Mouse (Mus musculus): ENCODE measurements at regions not wholly inside any gene's neighbourhood (a gene's known extent, or its start where the extent isn't known, plus 50 kb on each side); places are given as distances from the start of the nearest gene placed in this dataset.

DNA sequence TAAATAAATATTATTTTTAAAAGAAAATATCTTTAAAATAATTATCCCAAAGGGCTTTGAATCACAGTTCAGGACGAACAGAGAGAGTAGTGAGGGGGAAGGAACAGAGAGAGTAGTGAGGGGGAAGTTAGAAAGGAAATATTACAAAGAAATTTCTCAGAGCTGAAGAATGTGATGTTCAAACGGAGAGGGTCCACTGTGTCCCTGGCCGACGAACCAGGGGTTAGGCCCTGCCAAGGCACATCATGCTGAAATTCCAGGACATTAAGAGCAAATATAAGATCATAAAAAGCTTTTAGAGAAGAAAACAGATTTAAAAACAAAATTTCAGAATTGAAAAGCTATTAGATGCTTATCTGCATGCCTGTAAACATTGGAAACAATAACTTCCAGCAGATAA is 61.6 kb downstream of the Skor1 start:
- no peak overlapping the region for H3K4me2 ChIP-seq
- no peak for ATAC-seq (ENCODE audit: insufficient number of reproducible peaks, low FRiP score)

DNA sequence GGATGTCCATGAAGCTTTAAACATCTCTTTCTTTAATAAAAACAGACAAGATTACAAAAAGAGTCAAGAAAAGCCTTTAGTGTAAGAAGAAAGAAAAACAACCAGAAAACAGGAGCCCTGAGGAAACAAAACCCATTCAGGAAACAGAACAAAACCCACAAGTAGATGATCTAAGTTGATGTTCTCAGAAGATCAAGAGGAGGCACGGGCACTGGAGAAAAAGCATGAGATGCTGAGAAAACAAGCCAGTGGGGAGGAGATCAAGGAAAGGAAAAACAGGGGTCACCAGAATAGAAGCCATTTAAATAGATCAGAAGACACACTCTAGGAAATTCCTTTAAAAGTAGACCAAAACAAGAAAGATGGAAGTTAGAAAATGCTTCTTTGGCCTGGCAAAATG is 62.1 kb downstream of the Skor1 start:
- H3K4me3 ChIP-seq, result no peak overlapping the region
- no peak overlapping the region for H3K27ac ChIP-seq (ENCODE audit: poor library complexity, severe bottlenecking)
- no peaks in the 10 kb centered on the region for H3K27me3 ChIP-seq (replicated peaks)
- no peak for ATAC-seq (ENCODE audit: insufficient number of reproducible peaks, low FRiP score)
- no peak overlapping the region for H3K9ac ChIP-seq
- H3K4me1 ChIP-seq (replicated peaks), result peaks cover 20% of the 10 kb centered on the region
- H3K9me3 ChIP-seq (replicated peaks), result no peaks in the 10 kb centered on the region
- WGBS, result 66% methylated on average over 1 of the region's 1 CpGs
- no peak overlapping the region for H3K4me2 ChIP-seq
- H3K36me3 ChIP-seq, result no peaks in the 10 kb centered on the region

More for the DNA sequence above, 61.6 kb downstream of the Skor1 start:
- Histone ChIP-seq H3K4me1 (replicated peaks) (peaks cover 24% of the 10 kb centered on the region), H3K9me3 (replicated peaks) (no peaks in the 10 kb centered on the region), H3K27ac (ENCODE audit: poor library complexity, severe bottlenecking) (no peak overlapping the region), H3K27me3 (replicated peaks) (no peaks in the 10 kb centered on the region), H3K4me3 (no peak overlapping the region), H3K36me3 (no peaks in the 10 kb centered on the region), H3K9ac (no peak overlapping the region)
- 74% methylated on average over 4 of the region's 4 CpGs for WGBS

- no peak for ATAC-seq (ENCODE audit: insufficient number of reproducible peaks, low FRiP score)
- no peak overlapping the region for H3K4me3 ChIP-seq
- H3K9ac ChIP-seq, result no peak overlapping the region
- H3K4me2 ChIP-seq, result no peak overlapping the region
- no peaks in the 10 kb centered on the region for H3K9me3 ChIP-seq (replicated peaks)
- H3K27ac ChIP-seq (ENCODE audit: poor library complexity, severe bottlenecking), result no peak overlapping the region
- no peaks in the 10 kb centered on the region for H3K27me3 ChIP-seq (replicated peaks)
- 0 out of 2 replicates have a peak, but pooled peaks cover 4% of the 10 kb centered on the region for H3K4me1 ChIP-seq (replicated peaks)
- H3K36me3 ChIP-seq, result no peaks in the 10 kb centered on the region
- 81% methylated on average over 7 of the region's 7 CpGs for WGBS
Observed at GRCm38 (mm10) chr9:63082830-63083229, 65.9 kb downstream of the Skor1 start.

DNA sequence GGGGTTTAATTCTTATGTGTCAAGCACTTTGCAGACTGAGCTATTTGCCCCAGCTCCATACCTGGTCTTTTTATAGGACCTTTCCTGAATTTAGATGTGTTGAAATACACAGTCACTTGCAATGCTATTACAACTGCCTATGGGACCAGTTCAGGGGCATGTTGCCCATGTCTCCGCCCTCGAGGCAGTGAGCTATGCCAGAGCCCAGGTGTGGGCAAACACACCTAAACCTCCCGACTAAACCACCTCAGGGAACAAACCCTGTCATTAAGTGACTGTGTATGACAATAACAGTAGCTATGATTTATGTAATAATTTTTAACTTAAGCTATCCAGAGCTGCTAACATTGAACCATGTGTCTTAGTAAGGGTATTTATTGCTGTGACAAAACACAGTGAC is 66.5 kb downstream of the Skor1 start:
- H3K9ac ChIP-seq, result no peak overlapping the region
- 0 out of 2 replicates have a peak, but pooled peaks cover 4% of the 10 kb centered on the region for H3K4me1 ChIP-seq (replicated peaks)
- no peaks in the 10 kb centered on the region for H3K9me3 ChIP-seq (replicated peaks)
- H3K4me3 ChIP-seq, result no peak overlapping the region
- no peaks in the 10 kb centered on the region for H3K36me3 ChIP-seq
- no peak overlapping the region for H3K4me2 ChIP-seq
- WGBS, result 86% methylated on average over 3 of the region's 3 CpGs
- H3K27me3 ChIP-seq (replicated peaks), result no peaks in the 10 kb centered on the region
- H3K27ac ChIP-seq (ENCODE audit: poor library complexity, severe bottlenecking), result no peak overlapping the region
- no peak for ATAC-seq (ENCODE audit: insufficient number of reproducible peaks, low FRiP score)

- ATAC-seq (ENCODE audit: insufficient number of reproducible peaks, low FRiP score), result no peak
- Histone ChIP-seq H3K4me3 (no peak overlapping the region), H3K27ac (ENCODE audit: poor library complexity, severe bottlenecking) (no peak overlapping the region), H3K9me3 (replicated peaks) (no peaks in the 10 kb centered on the region), H3K27me3 (replicated peaks) (no peaks in the 10 kb centered on the region), H3K9ac (no peak overlapping the region), H3K4me2 (no peak overlapping the region), H3K4me1 (replicated peaks) (peaks cover 10% of the 10 kb centered on the region), H3K36me3 (no peaks in the 10 kb centered on the region)
- 85% methylated on average over 5 of the region's 5 CpGs for WGBS
Observed at GRCm38 (mm10) chr9:63080406-63080805, 68.4 kb downstream of the Skor1 start.

- Histone ChIP-seq H3K4me2 (peak overlapping the region; percentile 5; the same call in 1 of the 2 replicates), H3K9ac (no peak overlapping the region), H3K4me1 (replicated peaks) (peaks cover 32% of the 10 kb centered on the region), H3K9me3 (replicated peaks) (no peaks in the 10 kb centered on the region), H3K27ac (ENCODE audit: poor library complexity, severe bottlenecking) (peak overlapping the region; percentile 78), H3K36me3 (no peaks in the 10 kb centered on the region), H3K4me3 (no peak overlapping the region), H3K27me3 (replicated peaks) (no peaks in the 10 kb centered on the region)
- ATAC-seq (ENCODE audit: insufficient number of reproducible peaks, low FRiP score), result peak; percentile 69; the same call in 1 of the 2 replicates
- 3% methylated on average over 5 of the region's 5 CpGs for WGBS
Observed at GRCm38 (mm10) chr9:63075252-63075651, 73.5 kb downstream of the Skor1 start.

DNA sequence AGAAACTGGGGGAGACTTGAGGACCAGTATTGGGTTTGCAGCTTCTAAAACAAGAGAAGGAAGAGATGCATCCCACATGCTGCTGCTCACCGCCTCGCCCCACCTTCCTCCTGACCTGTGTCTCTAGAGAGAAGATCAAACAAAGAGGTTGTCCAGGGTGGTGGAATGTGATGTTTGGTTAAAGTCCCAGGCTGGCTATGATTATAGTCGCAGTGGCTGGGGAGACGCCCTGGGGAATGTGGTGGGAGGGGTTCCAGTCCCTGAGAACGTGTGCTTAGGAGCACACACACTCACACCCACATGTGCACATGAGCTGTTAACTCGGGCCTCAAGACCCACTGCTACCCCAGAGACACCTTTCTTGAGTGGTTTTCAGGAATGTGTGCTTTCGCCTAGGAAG is 74.0 kb downstream of the Skor1 start:
- H3K4me3 ChIP-seq, result no peak overlapping the region
- 36% methylated on average over 7 of the region's 7 CpGs for WGBS
- H3K27me3 ChIP-seq (replicated peaks), result no peaks in the 10 kb centered on the region
- H3K4me2 ChIP-seq, result no peak overlapping the region
- no peak overlapping the region for H3K9ac ChIP-seq
- H3K4me1 ChIP-seq (replicated peaks), result peaks cover 34% of the 10 kb centered on the region
- no peak for ATAC-seq (ENCODE audit: insufficient number of reproducible peaks, low FRiP score)
- H3K36me3 ChIP-seq, result no peaks in the 10 kb centered on the region
- H3K27ac ChIP-seq (ENCODE audit: poor library complexity, severe bottlenecking), result 0 out of 2 replicates have a peak overlapping the region, but pooled peaks have one; percentile 78
- H3K9me3 ChIP-seq (replicated peaks), result no peaks in the 10 kb centered on the region

DNA sequence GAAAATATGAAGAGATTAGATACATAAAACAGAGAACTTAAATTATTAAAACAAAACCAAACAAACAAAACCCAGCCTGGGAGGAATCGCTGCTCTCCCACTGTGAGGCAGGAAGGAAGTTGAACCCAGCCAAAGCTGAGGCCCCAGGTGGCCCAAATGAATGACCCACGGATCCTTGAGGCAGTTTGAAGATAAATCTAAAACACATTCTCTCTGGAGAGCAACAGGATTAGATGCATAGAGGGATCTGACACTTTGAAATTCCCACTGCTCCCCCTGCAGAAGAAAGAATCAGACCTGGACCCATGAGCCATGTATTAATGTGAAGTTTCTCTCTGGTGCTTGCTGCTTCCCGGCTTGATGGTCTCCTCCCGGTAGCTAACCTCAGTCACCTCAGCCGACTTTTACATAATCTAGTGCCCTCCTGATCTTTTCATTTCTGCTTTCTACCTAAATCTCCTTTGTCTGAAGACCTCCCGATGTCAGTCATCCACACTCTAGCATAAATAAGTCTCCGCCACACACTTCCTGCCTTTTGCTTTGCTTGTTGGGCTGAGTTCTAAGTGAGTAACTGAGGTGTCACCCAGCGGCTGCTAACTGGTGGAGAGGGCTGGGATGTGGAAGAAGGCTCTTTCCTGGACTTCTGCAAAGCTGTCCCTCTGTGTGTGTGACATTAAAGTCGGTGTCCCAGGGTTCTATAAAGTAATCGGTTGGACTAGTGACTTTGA is 74.6 kb downstream of the Skor1 start:
- Histone ChIP-seq H3K9ac (no peak overlapping the region), H3K36me3 (no peaks in the 10 kb centered on the region), H3K27me3 (replicated peaks) (no peaks in the 10 kb centered on the region), H3K9me3 (replicated peaks) (no peaks in the 10 kb centered on the region), H3K4me3 (no peak overlapping the region), H3K4me1 (replicated peaks) (peaks cover 36% of the 10 kb centered on the region), H3K4me2 (0 out of 2 replicates have a peak overlapping the region, but pooled peaks have one; percentile 4), H3K27ac (ENCODE audit: poor library complexity, severe bottlenecking) (peak overlapping the region; percentile 13; the same call in 1 of the 2 replicates)
- ATAC-seq (ENCODE audit: insufficient number of reproducible peaks, low FRiP score), result no peak
- WGBS, result 24% methylated on average over 10 of the region's 10 CpGs

DNA sequence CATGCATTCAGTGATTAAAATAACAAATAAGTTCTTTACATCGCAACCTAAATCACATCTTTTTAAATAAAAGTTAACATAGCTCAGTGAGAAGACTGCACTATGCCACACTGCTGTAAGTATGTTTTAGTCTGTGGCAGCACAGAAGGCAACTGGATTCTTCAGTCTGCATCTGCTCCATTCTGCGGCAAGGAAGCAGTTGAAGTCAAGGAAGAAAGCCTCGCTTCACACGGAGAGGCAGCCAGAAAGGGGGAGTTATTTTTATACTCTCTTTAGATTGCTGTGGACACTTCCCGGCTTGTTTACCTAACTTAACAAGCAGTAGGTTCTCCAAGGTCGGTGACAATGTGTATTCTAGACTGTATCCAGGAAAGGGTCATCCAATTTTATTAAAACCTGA is 77.7 kb downstream of the Skor1 start:
- H3K4me3 ChIP-seq, result no peak overlapping the region
- H3K27ac ChIP-seq (ENCODE audit: poor library complexity, severe bottlenecking), result no peak overlapping the region
- no peak for ATAC-seq (ENCODE audit: insufficient number of reproducible peaks, low FRiP score)
- H3K36me3 ChIP-seq, result no peaks in the 10 kb centered on the region
- H3K4me1 ChIP-seq (replicated peaks), result peaks cover 44% of the 10 kb centered on the region
- H3K27me3 ChIP-seq (replicated peaks), result no peaks in the 10 kb centered on the region
- WGBS, result 21% methylated on average over 6 of the region's 6 CpGs
- no peak overlapping the region for H3K9ac ChIP-seq
- H3K9me3 ChIP-seq (replicated peaks), result no peaks in the 10 kb centered on the region
- no peak overlapping the region for H3K4me2 ChIP-seq

- Histone ChIP-seq H3K9ac (no peak overlapping the region), H3K36me3 (no peaks in the 10 kb centered on the region), H3K9me3 (replicated peaks) (no peaks in the 10 kb centered on the region), H3K27me3 (replicated peaks) (no peaks in the 10 kb centered on the region), H3K4me1 (replicated peaks) (peaks cover 38% of the 10 kb centered on the region), H3K4me2 (no peak overlapping the region), H3K27ac (ENCODE audit: poor library complexity, severe bottlenecking) (no peak overlapping the region), H3K4me3 (no peak overlapping the region)
- 81% methylated on average over 6 of the region's 6 CpGs for WGBS
- no peak for ATAC-seq (ENCODE audit: insufficient number of reproducible peaks, low FRiP score)
Observed at GRCm38 (mm10) chr9:63069919-63070318, 78.8 kb downstream of the Skor1 start.

GRCm38 (mm10) chr9:63067054-63067406 is 79.3 kb upstream of the Pias1 start:
- H3K4me1 ChIP-seq (replicated peaks), result peaks cover 24% of the 10 kb centered on the region
- H3K4me3 ChIP-seq, result no peak overlapping the region
- peaks cover 4% of the 10 kb centered on the region; the same call in 1 of the 2 replicates for H3K36me3 ChIP-seq
- H3K9ac ChIP-seq, result no peak overlapping the region
- no peak overlapping the region for H3K27ac ChIP-seq (ENCODE audit: poor library complexity, severe bottlenecking)
- H3K9me3 ChIP-seq (replicated peaks), result peaks cover 11% of the 10 kb centered on the region
- WGBS, result 64% methylated on average over 2 of the region's 2 CpGs
- H3K4me2 ChIP-seq, result no peak overlapping the region
- no peak for ATAC-seq (ENCODE audit: insufficient number of reproducible peaks, low FRiP score)
- H3K27me3 ChIP-seq (replicated peaks), result no peaks in the 10 kb centered on the region
